Mouse (Mus musculus) stomach, postnatal 0 days (tissue): ENCODE measurements around the gene Asphd2. TPM values are rescaled to one million over a fixed set of nuclear protein-coding genes. Genes with fewer than 3 reads are reported as not detected.
"Not testable (repeated sequence)": the region's sequence is repeated elsewhere in the genome, so short reads cannot be mapped to it uniquely, and the experiment has no call there.

Source experiments
- ATAC-seq: fragments of 200-750 bp; cut with Nextera tagmentation; 2 replicates; pipeline ENCODE4 v1.8.0; 2017; ENCODE audit not compliant: low FRiP score, low TSS enrichment
- DNase-seq: peaks from one replicate; pipeline ENCODE4 v3.0.0-alpha.2; 2016; ENCODE audit warnings: low spot score
- H3K27ac ChIP-seq: fragments of 300-500 bp; sonication (generic); replicated peaks from 2 replicates; pipeline ENCODE4 v1.5.1; 2014; ENCODE audit warnings: mild to moderate bottlenecking, control low read depth
- H3K27me3 ChIP-seq: fragments of 300-500 bp; sonication (generic); 2 replicates; pipeline ENCODE4 v1.6.1; 2014; ENCODE audit warnings: low read length; ENCODE audit not compliant: control insufficient read depth, insufficient read depth
- H3K36me3 ChIP-seq: fragments of 300-500 bp; sonication (generic); 2 replicates; pipeline ENCODE4 v1.6.1; 2014; ENCODE audit warnings: low read length, mixed read lengths; ENCODE audit not compliant: control insufficient read depth, insufficient read depth
- H3K4me1 ChIP-seq: fragments of 300-500 bp; sonication (generic); replicated peaks from 2 replicates; pipeline ENCODE4 v1.6.1; 2014; ENCODE audit warnings: antibody characterized with exemption; ENCODE audit not compliant: control insufficient read depth, insufficient read depth
- H3K4me2 ChIP-seq: fragments of 300-500 bp; sonication (generic); replicated peaks from 2 replicates; pipeline ENCODE4 v1.6.1; 2014; ENCODE audit warnings: low read depth, mild to moderate bottlenecking, control low read depth, moderate library complexity
- H3K4me3 ChIP-seq: fragments of 300-500 bp; sonication (generic); 2 replicates; pipeline ENCODE4 v1.5.1; 2014; ENCODE audit warnings: low read depth, low read length, control low read depth
- H3K9ac ChIP-seq: fragments of 300-500 bp; sonication (generic); 2 replicates; pipeline ENCODE4 v1.6.1; 2014; ENCODE audit warnings: mild to moderate bottlenecking, low read length, control low read depth, mixed read lengths
- H3K9me3 ChIP-seq: fragments of 300-500 bp; sonication (generic); 2 replicates; pipeline ENCODE4 v1.6.1; 2016; ENCODE audit warnings: low read length; ENCODE audit not compliant: control insufficient read depth
- CTCF ChIP-seq: IDR thresholded peaks from 2 replicates; pipeline ENCODE4 v1.5.1; 2016; ENCODE audit warnings: antibody characterized with exemption, low read depth, mild to moderate bottlenecking, moderate library complexity
- EP300 ChIP-seq: optimal IDR thresholded peaks from 2 replicates; pipeline ENCODE3; 2016; ENCODE audit warnings: antibody characterized with exemption
- WGBS: fragments of 180-500 bp; shearing (Covaris S2); extraction: QIAGEN DNeasy Blood & Tissue Kit; methylation state at CpG from one replicate; pipeline ENCODE4 v1.1.7; 2014; 5-methylcytosine and 5-hydroxymethylcytosine counted together
- polyA plus RNA-seq: library from polyadenylated mRNA; unstranded; fragments of >200 nt; fragmentation: Nextera tagmentation; extraction: Ambion mirVana; gene quantifications from 2 replicates; pipeline ENCODE4 v1.2.1, GENCODE M21; 2015

Gene Asphd2
- polyA plus RNA-seq, 1 experiment from 2014 or later = 4.4 TPM

DNA sequence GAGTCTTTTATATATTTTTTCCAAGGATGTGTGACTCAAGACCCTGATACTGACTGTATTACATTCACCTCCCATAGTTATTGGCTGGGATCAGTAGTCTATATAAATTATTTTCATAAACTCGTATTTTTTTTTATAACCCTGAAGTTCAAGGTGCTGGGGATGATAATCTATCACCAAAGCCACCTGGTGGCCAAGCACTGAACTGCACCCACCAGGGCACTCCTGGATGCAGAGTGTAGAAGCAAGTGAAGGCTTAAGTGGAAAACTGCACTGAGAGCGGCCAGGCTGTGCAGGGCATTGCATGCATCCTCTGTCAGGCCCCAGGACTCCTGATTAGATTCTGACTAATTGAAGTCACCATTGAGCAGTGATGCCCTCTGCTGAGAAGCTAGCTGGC is 32.6 kb upstream of the Asphd2 start:
- peak; percentile 83 for TF ChIP-seq CTCF
- TF ChIP-seq EP300 = no peak

DNA sequence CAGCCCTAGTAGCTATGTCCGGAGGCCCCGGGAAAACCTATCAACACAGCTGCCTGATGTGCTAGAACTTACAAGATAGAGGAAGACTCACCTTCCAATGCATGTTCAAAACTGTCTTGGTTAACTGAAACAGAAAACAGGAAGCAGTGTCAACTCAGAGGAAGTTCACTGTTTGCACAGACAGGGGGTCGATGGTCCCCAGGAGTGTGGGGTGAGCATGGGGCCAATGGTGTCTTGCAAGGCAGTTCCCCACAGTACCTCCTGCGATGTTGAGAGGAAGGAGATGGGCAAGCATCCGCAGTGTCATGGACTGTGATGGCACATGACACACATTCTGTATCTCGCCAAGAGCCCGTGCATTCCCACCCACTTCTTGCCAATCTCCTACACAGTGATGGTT is 32.0 kb upstream of the Asphd2 start:
- TF ChIP-seq EP300 (no peak), CTCF (no peak)
- ATAC-seq (no peak), DNase-seq (no peak)
- H3K27ac ChIP-seq = no peak overlapping the region
- no peak overlapping the region for H3K9ac ChIP-seq
- no peaks in the 10 kb centered on the region for H3K9me3 ChIP-seq
- WGBS = 84% methylated on average over 7 of the region's 7 CpGs
- H3K4me1 ChIP-seq = no peaks in the 10 kb centered on the region
- H3K4me3 ChIP-seq = no peak overlapping the region
- H3K4me2 ChIP-seq = no peak overlapping the region
- no peaks in the 10 kb centered on the region for H3K27me3 ChIP-seq
- H3K36me3 ChIP-seq = no peaks in the 10 kb centered on the region

More for the DNA sequence above, 32.6 kb upstream of the Asphd2 start:
- no peak overlapping the region for H3K9ac ChIP-seq
- 48% methylated on average over 2 of the region's 2 CpGs for WGBS
- no peaks in the 10 kb centered on the region for H3K9me3 ChIP-seq
- DNase-seq (peak; percentile 59), ATAC-seq (no peak)
- no peaks in the 10 kb centered on the region for H3K4me1 ChIP-seq
- H3K27me3 ChIP-seq = no peaks in the 10 kb centered on the region
- H3K27ac ChIP-seq = no peak overlapping the region
- H3K4me2 ChIP-seq = no peak overlapping the region
- H3K36me3 ChIP-seq = no peaks in the 10 kb centered on the region
- no peak overlapping the region for H3K4me3 ChIP-seq

DNA sequence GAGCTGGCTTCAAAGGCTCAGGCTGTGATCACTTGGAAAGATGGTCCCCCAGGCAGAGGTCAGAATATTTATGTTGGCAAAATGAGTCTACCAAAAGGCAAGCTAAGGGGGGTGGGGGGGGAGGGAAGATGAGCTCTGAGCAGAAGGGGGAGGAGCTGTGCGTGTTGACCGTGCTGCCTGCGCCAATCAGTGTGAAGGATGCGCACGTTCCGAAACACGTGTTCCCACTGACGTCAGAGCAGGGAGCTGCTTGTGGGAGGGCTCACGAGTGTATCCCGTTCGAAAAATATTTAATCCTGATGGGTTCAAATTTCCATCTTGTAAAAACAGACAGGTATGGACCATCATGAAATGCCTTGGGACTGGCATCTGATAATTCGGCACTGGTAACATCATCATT is 24.9 kb upstream of the Asphd2 start:
- Histone ChIP-seq H3K27ac (no peak overlapping the region), H3K4me3 (no peak overlapping the region), H3K9me3 (no peaks in the 10 kb centered on the region), H3K27me3 (no peaks in the 10 kb centered on the region), H3K4me1 (no peaks in the 10 kb centered on the region), H3K9ac (no peak overlapping the region), H3K4me2 (no peak overlapping the region), H3K36me3 (no peaks in the 10 kb centered on the region)
- ATAC-seq = peak; percentile 47; the same call in 1 of the 2 replicates
- 40% methylated on average over 12 of the region's 12 CpGs for WGBS
- no peak for DNase-seq
- TF ChIP-seq EP300 (no peak), CTCF (no peak)

DNA sequence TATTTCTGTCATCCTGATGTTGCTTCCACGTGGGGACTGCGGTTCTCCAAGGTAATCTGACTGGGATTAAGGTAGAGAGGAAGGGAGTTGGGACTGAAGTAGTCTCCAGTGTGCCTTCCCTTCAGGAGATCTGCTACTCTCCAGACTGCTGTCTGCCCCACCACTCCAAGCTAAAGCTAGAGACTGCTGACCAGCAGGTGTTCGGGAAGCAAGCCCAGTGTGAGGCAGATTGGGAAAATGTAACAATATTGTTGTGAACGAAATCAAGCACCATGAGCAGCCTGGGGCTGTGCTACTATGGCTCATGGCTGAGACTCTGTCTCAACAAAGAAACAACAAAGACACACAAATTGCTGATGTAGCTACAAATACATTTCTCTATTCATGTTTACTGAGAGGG is 23.4 kb upstream of the Asphd2 start:
- no peaks in the 10 kb centered on the region for H3K27me3 ChIP-seq
- no peak overlapping the region for H3K27ac ChIP-seq
- no peak for ATAC-seq
- DNase-seq = no peak
- H3K4me3 ChIP-seq = no peak overlapping the region
- H3K9ac ChIP-seq = no peak overlapping the region
- no peaks in the 10 kb centered on the region for H3K36me3 ChIP-seq
- H3K9me3 ChIP-seq = 0 out of 2 replicates have a peak, but pooled peaks cover 2% of the 10 kb centered on the region
- no peak for TF ChIP-seq EP300
- no peak for TF ChIP-seq CTCF
- WGBS = 51% methylated on average over 4 of the region's 4 CpGs
- no peak overlapping the region for H3K4me2 ChIP-seq
- no peaks in the 10 kb centered on the region for H3K4me1 ChIP-seq

DNA sequence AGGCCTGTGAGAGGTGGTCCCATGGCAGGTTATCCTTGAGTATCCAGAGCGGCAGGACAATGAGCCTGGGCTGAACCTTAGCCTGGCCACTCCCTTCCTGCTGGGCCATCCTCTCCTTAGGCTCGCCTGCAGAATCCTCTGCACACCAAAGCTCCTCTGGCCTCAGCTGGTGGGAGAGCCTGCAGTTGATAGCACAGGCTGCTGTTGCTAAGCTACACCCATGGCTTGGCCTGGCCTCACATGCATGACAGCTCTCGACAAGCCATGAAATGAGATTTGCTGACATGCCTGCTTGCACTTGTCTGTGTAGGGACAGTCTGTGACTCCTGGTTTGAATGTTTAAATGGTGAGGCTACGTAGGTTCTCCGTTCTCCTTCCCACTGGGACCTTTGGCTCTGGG is 22.0 kb upstream of the Asphd2 start:
- no peaks in the 10 kb centered on the region for H3K36me3 ChIP-seq
- ATAC-seq (no peak), DNase-seq (no peak)
- H3K27me3 ChIP-seq = no peaks in the 10 kb centered on the region
- H3K4me3 ChIP-seq = no peak overlapping the region
- H3K9me3 ChIP-seq = 0 out of 2 replicates have a peak, but pooled peaks cover 2% of the 10 kb centered on the region
- 54% methylated on average over 5 of the region's 5 CpGs for WGBS
- H3K4me1 ChIP-seq = no peaks in the 10 kb centered on the region
- H3K4me2 ChIP-seq = no peak overlapping the region
- no peak overlapping the region for H3K9ac ChIP-seq
- TF ChIP-seq EP300 = no peak
- TF ChIP-seq CTCF = no peak
- no peak overlapping the region for H3K27ac ChIP-seq

DNA sequence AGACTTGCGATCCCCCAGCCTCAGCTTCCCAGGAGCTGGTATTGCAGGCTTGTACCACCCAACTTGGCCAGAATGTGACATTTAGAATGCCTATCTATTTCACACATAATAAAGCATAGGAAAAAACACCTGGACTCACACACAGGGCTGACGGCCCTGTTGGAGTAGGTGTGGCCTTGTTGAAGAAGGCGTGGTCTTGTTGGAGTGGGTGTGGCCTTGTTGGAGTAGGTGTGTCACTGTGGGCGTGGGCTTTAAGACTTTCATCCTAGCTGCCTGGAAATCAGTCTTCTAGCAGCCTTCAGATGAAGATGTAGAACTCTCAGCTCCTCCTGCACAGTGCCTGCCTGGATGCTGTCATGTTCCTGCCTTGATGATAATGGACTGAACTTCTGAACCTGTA is 18.1 kb upstream of the Asphd2 start:
- 76% methylated on average over 4 of the region's 4 CpGs for WGBS

More for the DNA sequence above, 18.1 kb upstream of the Asphd2 start:
- H3K4me2 ChIP-seq, H3K9me3 ChIP-seq, DNase-seq, H3K4me1 ChIP-seq, ATAC-seq, H3K27me3 ChIP-seq, H3K27ac ChIP-seq, H3K4me3 ChIP-seq, H3K36me3 ChIP-seq, H3K9ac ChIP-seq: not testable (repeated sequence)
